Mouse (Mus musculus) neural tube, embryonic 11.5 days (tissue): Measurements from ENCODE around the gene Jag1. TPM values are rescaled to one million over a fixed set of nuclear protein-coding genes. Genes with fewer than 3 reads are reported as not detected.

ENCODE experiments used
- ATAC-seq: fragments of 200-750 bp; cut with Nextera tagmentation; 2 replicates; pipeline ENCODE4 v1.8.0; 2017; ENCODE audit warnings: moderate number of reproducible peaks, mild to moderate bottlenecking, moderate TSS enrichment, moderate library complexity; ENCODE audit not compliant: insufficient read depth, low FRiP score, low TSS enrichment
- DNase-seq: peaks from one replicate; pipeline ENCODE4 v3.0.0-alpha.2; 2015; ENCODE audit warnings: low spot score
- H3K27ac ChIP-seq: fragments of 300-500 bp; sonication (generic); 2 replicates; pipeline ENCODE4 v1.5.1; 2014; ENCODE audit warnings: low read depth, mild to moderate bottlenecking, low read length
- H3K27me3 ChIP-seq: fragments of 300-500 bp; sonication (generic); 2 replicates; pipeline ENCODE4 v1.6.1; 2014; ENCODE audit warnings: mild to moderate bottlenecking, low read length, mixed read lengths; ENCODE audit not compliant: control insufficient read depth, insufficient read depth
- H3K36me3 ChIP-seq: fragments of 300-500 bp; sonication (generic); 2 replicates; pipeline ENCODE4 v1.6.1; 2014; ENCODE audit warnings: mild to moderate bottlenecking, low read length, moderate library complexity, mixed read lengths; ENCODE audit not compliant: control insufficient read depth, insufficient read depth
- H3K4me1 ChIP-seq: fragments of 300-500 bp; sonication (generic); 2 replicates; pipeline ENCODE4 v1.6.1; 2014; ENCODE audit warnings: low read length, mixed read lengths; ENCODE audit not compliant: control insufficient read depth, insufficient read depth
- H3K4me2 ChIP-seq: fragments of 300-500 bp; sonication (generic); 2 replicates; pipeline ENCODE4 v1.6.1; 2014; ENCODE audit warnings: low read depth, mild to moderate bottlenecking, moderate library complexity
- H3K4me3 ChIP-seq: fragments of 300-500 bp; sonication (generic); 2 replicates; pipeline ENCODE4 v1.5.1; 2014; ENCODE audit warnings: low read depth, low read length
- H3K9ac ChIP-seq: fragments of 300-500 bp; sonication (generic); 2 replicates; pipeline ENCODE4 v1.6.1; 2014; ENCODE audit warnings: mild to moderate bottlenecking, low read length
- H3K9me3 ChIP-seq: fragments of 300-500 bp; sonication (generic); 2 replicates; pipeline ENCODE4 v1.6.1; 2016; ENCODE audit warnings: low read length; ENCODE audit not compliant: control insufficient read depth
- WGBS: fragments of 180-500 bp; shearing (Covaris S2); extraction: QIAGEN DNeasy Blood & Tissue Kit; methylation state at CpG from one replicate; pipeline ENCODE4 v1.1.7; 2014; 5-methylcytosine and 5-hydroxymethylcytosine counted together
- polyA plus RNA-seq: library from polyadenylated mRNA; unstranded; fragments of >200 nt; fragmentation: Nextera tagmentation; extraction: Ambion mirVana; gene quantifications from 2 replicates; pipeline ENCODE4 v1.2.1, GENCODE M21; 2014

Gene Jag1
- polyA plus RNA-seq, 1 experiment from 2014 or later, result 25.6 TPM

DNA sequence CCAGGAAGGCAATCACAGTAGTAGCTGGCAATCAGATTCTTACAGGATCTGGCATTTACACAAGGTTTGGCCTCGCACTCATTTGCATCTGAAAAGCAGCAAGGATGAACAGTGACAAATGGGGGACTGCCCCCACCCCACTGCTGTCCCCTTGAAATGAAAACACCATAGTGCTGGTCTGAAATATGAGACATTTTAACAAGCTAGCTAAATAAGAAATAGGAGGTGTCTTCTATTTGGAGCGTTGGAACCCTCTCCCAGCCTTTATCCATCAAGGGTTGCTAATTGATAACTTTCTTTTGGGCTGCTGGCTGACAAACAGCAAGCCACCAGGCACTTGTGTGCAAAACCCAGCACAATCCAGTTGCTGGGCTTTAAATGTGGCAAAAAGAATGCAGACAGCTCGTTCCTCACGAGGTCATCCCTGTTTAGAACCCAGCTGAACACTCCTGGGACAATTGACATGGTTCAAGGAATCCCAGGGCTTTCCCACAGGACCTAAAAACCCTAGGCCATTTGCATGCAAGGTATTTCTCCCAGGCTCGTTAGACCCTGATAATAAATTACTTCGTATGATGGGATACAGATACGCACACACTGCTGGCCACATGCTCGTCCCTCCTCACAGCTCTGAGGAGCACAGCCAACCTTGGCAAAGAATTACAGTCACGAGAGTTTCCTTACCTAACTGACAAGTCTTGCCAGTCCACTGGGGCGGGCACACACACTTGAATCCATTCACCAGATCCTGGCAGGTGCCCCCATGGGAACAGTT is 23.7 kb downstream of the Jag1 start:
- Histone ChIP-seq H3K27ac (no peak overlapping the region), H3K4me2 (no peak overlapping the region), H3K4me3 (no peak overlapping the region), H3K27me3 (no peaks in the 10 kb centered on the region), H3K9ac (no peak overlapping the region), H3K36me3 (no peaks in the 10 kb centered on the region), H3K9me3 (no peaks in the 10 kb centered on the region), H3K4me1 (peaks cover 41% of the 10 kb centered on the region)
- ATAC-seq (peak; percentile 72), DNase-seq (no peak)
- 21% methylated on average over 10 of the region's 10 CpGs for WGBS

DNA sequence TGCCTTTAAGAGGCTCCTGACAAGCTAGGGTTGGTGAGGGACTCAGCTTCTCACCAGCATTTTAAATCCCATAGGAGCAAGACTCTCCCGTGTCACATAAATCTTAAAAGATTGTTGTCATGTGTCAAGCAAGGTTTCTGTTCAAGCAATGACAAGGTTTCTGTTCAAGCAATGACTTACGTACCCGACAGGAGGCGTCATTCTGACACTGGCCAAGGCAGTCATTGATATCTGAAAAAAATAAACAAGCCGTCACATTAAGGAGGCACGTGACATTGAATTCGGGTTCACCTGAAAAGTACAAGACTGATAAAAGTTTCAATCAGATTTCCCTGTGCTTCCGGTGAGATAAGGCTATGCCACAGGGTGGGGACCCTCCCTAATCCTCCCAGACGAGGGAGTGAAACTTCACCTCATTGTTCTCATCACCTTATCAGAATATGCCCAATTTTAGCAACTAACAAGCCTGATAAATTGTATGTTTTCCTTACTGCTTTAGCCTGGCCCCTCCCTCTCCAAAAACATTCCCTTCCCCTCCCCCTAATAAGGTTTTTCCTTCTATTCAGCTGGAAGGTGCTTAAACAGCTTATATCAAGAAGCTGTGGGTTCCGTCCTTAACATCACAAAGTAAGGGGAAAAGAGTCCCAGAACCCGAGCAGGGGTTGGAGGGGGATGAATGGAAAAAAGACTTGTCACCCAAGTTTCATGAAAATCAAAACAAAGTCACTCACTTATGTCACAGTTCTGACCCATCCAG is 24.5 kb downstream of the Jag1 start:
- ATAC-seq (no peak), DNase-seq (no peak)
- Histone ChIP-seq H3K9ac (no peak overlapping the region), H3K27ac (no peak overlapping the region), H3K4me1 (peaks cover 33% of the 10 kb centered on the region), H3K4me2 (no peak overlapping the region), H3K9me3 (no peaks in the 10 kb centered on the region), H3K27me3 (no peaks in the 10 kb centered on the region), H3K4me3 (no peak overlapping the region), H3K36me3 (no peaks in the 10 kb centered on the region)
- 70% methylated on average over 11 of the region's 11 CpGs for WGBS

DNA sequence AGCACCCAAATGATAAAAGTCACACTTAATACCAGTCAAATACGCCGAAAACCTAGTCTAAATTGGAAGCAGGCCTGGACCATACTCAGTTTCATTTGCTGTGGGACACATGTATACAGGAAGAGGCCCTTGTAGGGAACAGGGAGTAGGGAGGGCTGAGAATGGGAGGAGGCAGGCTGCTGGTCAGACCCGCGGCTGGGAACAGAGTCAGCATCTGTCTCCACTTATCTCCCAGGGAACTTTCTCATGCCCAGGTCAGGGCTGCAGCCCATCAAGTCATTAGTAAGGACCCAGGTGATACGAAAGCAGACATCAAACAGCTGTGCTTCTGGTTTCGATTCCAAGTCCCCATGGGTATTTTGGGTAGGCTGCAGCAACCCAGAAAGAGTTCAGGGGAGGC is 28.7 kb downstream of the Jag1 start:
- H3K4me3 ChIP-seq, result no peak overlapping the region
- WGBS, result 69% methylated on average over 6 of the region's 6 CpGs
- ATAC-seq (no peak), DNase-seq (no peak)
- H3K27me3 ChIP-seq, result no peaks in the 10 kb centered on the region
- no peak overlapping the region for H3K4me2 ChIP-seq
- peaks cover 2% of the 10 kb centered on the region; the same call in 1 of the 2 replicates for H3K36me3 ChIP-seq
- H3K4me1 ChIP-seq, result peaks cover 14% of the 10 kb centered on the region
- H3K27ac ChIP-seq, result no peak overlapping the region
- H3K9ac ChIP-seq, result no peak overlapping the region
- H3K9me3 ChIP-seq, result no peaks in the 10 kb centered on the region

DNA sequence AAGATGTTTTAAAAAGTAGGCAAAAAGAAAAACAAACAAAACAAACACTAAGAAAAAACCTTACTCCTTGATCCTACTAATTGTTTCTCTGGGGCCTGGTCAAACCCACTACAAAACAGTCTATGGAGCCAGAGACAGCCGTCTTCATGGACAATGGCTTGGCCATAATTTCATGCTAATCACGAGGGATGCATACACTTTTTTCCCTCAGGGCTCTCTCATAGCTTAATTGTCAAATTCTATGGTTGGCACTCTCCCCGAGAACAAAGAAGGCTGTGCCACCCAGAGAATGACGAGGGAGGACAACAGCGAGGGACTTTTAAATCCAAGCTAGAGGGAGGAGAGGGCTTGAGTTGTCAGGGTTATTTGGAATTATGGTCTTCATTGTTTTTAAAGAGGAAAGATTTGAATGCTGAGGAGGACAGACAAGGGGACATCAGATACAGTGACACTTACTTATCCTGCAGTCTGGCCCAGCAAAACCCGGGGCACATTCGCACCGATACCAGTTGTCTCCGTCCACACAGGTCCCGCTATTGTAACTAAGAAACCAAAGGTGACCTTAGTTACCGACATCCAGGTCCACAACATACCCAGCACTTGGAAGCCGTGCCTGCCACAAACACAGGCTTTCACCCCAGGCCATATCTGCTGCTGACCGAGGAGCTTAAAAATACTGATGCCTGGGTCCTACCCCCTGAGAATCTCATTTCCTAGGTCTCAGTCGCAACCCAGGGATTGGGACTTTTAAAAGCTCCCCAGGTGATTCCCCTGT is 29.6 kb downstream of the Jag1 start:
- peaks cover 6% of the 10 kb centered on the region for H3K4me1 ChIP-seq
- no peaks in the 10 kb centered on the region for H3K9me3 ChIP-seq
- H3K27me3 ChIP-seq, result no peaks in the 10 kb centered on the region
- DNase-seq, result no peak
- peaks cover 2% of the 10 kb centered on the region; the same call in 1 of the 2 replicates for H3K36me3 ChIP-seq
- no peak overlapping the region for H3K4me3 ChIP-seq
- ATAC-seq, result peak; percentile 28; the same call in 1 of the 2 replicates
- H3K27ac ChIP-seq, result no peak overlapping the region
- H3K9ac ChIP-seq, result no peak overlapping the region
- 74% methylated on average over 14 of the region's 14 CpGs for WGBS
- no peak overlapping the region for H3K4me2 ChIP-seq

DNA sequence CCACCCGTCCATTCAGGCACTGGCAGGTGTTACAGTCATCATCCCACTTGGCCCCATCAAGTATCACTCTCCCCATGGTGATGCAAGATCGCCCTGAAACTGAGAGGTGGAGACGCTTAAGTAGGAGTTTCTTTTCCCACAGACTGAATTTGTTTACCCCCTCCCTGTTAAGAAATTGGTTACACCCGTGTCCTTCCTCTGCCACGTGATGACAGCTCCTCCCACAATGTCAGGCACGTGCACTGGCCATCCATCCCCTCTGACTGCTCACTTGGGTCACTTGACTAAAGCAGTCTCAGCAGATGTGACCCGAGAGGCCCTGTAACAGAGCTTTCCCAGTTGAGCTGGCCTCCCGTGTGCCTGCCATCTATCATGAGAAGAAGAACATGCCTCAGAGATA is 31.2 kb downstream of the Jag1 start:
- H3K36me3 ChIP-seq, result peaks cover 2% of the 10 kb centered on the region; the same call in 1 of the 2 replicates
- DNase-seq (no peak), ATAC-seq (no peak)
- no peaks in the 10 kb centered on the region for H3K27me3 ChIP-seq
- no peak overlapping the region for H3K9ac ChIP-seq
- WGBS, result 67% methylated on average over 8 of the region's 8 CpGs
- no peak overlapping the region for H3K27ac ChIP-seq
- H3K4me3 ChIP-seq, result no peak overlapping the region
- no peaks in the 10 kb centered on the region; the same call in none of the 2 replicates for H3K4me1 ChIP-seq
- H3K9me3 ChIP-seq, result no peaks in the 10 kb centered on the region
- no peak overlapping the region for H3K4me2 ChIP-seq

GRCm38 (mm10) chr2:137082896-137083620 is 33.4 kb downstream of the Jag1 start:
- 94% methylated on average over 24 of the region's 24 CpGs for WGBS
- Histone ChIP-seq H3K27me3 (no peaks in the 10 kb centered on the region), H3K9me3 (no peaks in the 10 kb centered on the region), H3K4me1 (no peaks in the 10 kb centered on the region; the same call in none of the 2 replicates), H3K36me3 (peaks cover 2% of the 10 kb centered on the region; the same call in 1 of the 2 replicates), H3K4me2 (no peak overlapping the region), H3K27ac (no peak overlapping the region), H3K4me3 (no peak overlapping the region), H3K9ac (no peak overlapping the region)
- ATAC-seq, result no peak
- DNase-seq, result no peak

DNA sequence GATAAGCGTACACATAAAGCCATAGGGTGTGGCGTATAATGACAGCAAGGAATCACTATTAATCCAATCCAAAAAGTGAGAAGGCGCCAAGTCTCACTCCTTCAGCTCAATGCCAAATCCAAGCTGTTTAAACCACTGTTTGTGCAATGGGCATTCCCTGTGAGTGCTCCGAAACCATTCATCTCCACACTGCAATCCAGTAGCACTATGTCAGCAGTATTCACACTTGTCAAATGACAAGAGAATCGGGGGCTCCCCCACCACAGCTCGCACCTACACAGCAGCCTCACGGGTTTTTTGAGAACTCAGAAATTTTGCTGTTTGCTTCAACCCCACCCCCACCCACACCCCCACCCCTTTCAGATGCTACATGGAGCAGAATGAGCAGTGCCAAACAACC is 35.4 kb downstream of the Jag1 start:
- Histone ChIP-seq H3K4me1 (no peaks in the 10 kb centered on the region; the same call in none of the 2 replicates), H3K9me3 (no peaks in the 10 kb centered on the region), H3K27ac (no peak overlapping the region), H3K27me3 (no peaks in the 10 kb centered on the region), H3K4me3 (no peak overlapping the region), H3K9ac (no peak overlapping the region), H3K4me2 (no peak overlapping the region), H3K36me3 (peaks cover 2% of the 10 kb centered on the region; the same call in 1 of the 2 replicates)
- 86% methylated on average over 7 of the region's 7 CpGs for WGBS
- DNase-seq (no peak), ATAC-seq (no peak)

DNA sequence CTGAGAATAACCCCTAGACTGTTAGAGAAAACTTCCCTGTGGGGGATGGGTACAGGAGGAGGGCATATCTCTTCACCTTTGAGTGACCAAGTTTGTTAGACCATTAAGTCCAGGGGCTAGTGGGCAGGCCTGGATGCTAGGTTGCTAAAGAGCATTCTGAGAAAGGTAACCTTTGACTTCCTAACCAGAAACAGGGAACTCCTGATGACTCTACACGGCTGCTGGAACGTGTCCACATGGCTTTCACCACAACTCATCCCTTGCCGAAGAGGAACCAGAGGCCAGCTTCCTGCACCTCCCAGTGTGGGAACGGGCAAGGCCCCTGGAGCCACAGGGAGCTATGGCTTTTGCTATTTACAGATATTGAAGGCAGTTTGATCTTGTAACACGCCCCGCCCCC is 36.0 kb downstream of the Jag1 start:
- no peak overlapping the region for H3K4me3 ChIP-seq
- no peaks in the 10 kb centered on the region for H3K27me3 ChIP-seq
- H3K9me3 ChIP-seq, result no peaks in the 10 kb centered on the region
- H3K27ac ChIP-seq, result no peak overlapping the region
- 93% methylated on average over 6 of the region's 6 CpGs for WGBS
- H3K36me3 ChIP-seq, result peaks cover 2% of the 10 kb centered on the region; the same call in 1 of the 2 replicates
- ATAC-seq (0 out of 2 replicates have a peak, but pooled peaks have one; percentile 15), DNase-seq (no peak)
- H3K4me2 ChIP-seq, result no peak overlapping the region
- no peaks in the 10 kb centered on the region; the same call in 1 of the 2 replicates for H3K4me1 ChIP-seq
- no peak overlapping the region for H3K9ac ChIP-seq
